Mouse (Mus musculus) brown adipose tissue, adult 24 weeks (tissue): Measurements from ENCODE around the gene Ndel1. TPM values are rescaled to one million over a fixed set of nuclear protein-coding genes. Genes with fewer than 3 reads are reported as not detected.
"Not testable (repeated sequence)": the region's sequence is repeated elsewhere in the genome, so short reads cannot be mapped to it uniquely, and the experiment has no call there.

Source experiments
- H3K27ac ChIP-seq: fragments of 200-500 bp; replicated peaks from 2 replicates; pipeline ENCODE4 v1.5.1; 2012; ENCODE audit warnings: low read depth, mild to moderate bottlenecking, low read length
- H3K4me1 ChIP-seq: fragments of 200-500 bp; 2 replicates; pipeline ENCODE4 v1.6.1; 2012; ENCODE audit warnings: low read length, mixed read lengths; ENCODE audit not compliant: control insufficient read depth, insufficient read depth, insufficient read length
- H3K4me3 ChIP-seq: fragments of 200-500 bp; 2 replicates; pipeline ENCODE4 v1.5.1; 2012; ENCODE audit warnings: low read depth, mild to moderate bottlenecking, low read length, moderate library complexity; ENCODE audit not compliant: insufficient read depth
- polyA plus RNA-seq: library from polyadenylated mRNA; stranded (reverse); fragments of >200 nt; gene quantifications from 2 replicates; pipeline ENCODE4 v1.2.4, GENCODE M21; 2012; ENCODE audit not compliant: missing spikeins, insufficient read depth, insufficient read length

The Ndel1 gene
- polyA plus RNA-seq, 1 experiment, result 48.4 TPM

GRCm38 (mm10) chr11:68839606-68840005 is 32.1 kb downstream of the Ndel1 start:
- Histone ChIP-seq H3K4me3 (no peak overlapping the region), H3K27ac (no peak overlapping the region), H3K4me1 (no peaks in the 10 kb centered on the region)

GRCm38 (mm10) chr11:68835034-68835433 is 36.6 kb downstream of the Ndel1 start:
- H3K4me1 ChIP-seq, result no peaks in the 10 kb centered on the region
- no peak overlapping the region for H3K4me3 ChIP-seq
- H3K27ac ChIP-seq, result no peak overlapping the region

- Histone ChIP-seq H3K4me3 (no peak overlapping the region), H3K4me1 (no peaks in the 10 kb centered on the region), H3K27ac (no peak overlapping the region; the same call in 1 of the 2 replicates)
Observed at GRCm38 (mm10) chr11:68833593-68833992, 38.1 kb downstream of the Ndel1 start.

GRCm38 (mm10) chr11:68832793-68833192 is 38.9 kb downstream of the Ndel1 start:
- H3K4me1 ChIP-seq, result no peaks in the 10 kb centered on the region

GRCm38 (mm10) chr11:68831580-68831979 is 40.1 kb downstream of the Ndel1 start:
- H3K27ac ChIP-seq, H3K4me3 ChIP-seq, H3K4me1 ChIP-seq: not testable (repeated sequence)

More at GRCm38 (mm10) chr11:68832793-68833192, 38.9 kb downstream of the Ndel1 start:
- Histone ChIP-seq H3K4me3 (no peak overlapping the region), H3K27ac (no peak overlapping the region)

GRCm38 (mm10) chr11:68826735-68827134 is 44.9 kb downstream of the Ndel1 start:
- H3K4me1 ChIP-seq, result peaks cover 8% of the 10 kb centered on the region; the same call in 1 of the 2 replicates
- no peak overlapping the region for H3K27ac ChIP-seq
- no peak overlapping the region for H3K4me3 ChIP-seq

GRCm38 (mm10) chr11:68822326-68822725 is 49.3 kb downstream of the Ndel1 start:
- no peak overlapping the region for H3K27ac ChIP-seq
- H3K4me1 ChIP-seq, result peaks cover 7% of the 10 kb centered on the region; the same call in 1 of the 2 replicates
- no peak overlapping the region for H3K4me3 ChIP-seq

GRCm38 (mm10) chr11:68819226-68819805 is 52.3 kb downstream of the Ndel1 start:
- Histone ChIP-seq H3K4me3 (no peak overlapping the region), H3K27ac (no peak overlapping the region), H3K4me1 (no peaks in the 10 kb centered on the region)

GRCm38 (mm10) chr11:68818416-68818815 is 53.2 kb downstream of the Ndel1 start:
- H3K4me3 ChIP-seq, result no peak overlapping the region
- H3K27ac ChIP-seq, result no peak overlapping the region
- H3K4me1 ChIP-seq, result no peaks in the 10 kb centered on the region

- Histone ChIP-seq H3K27ac (no peak overlapping the region), H3K4me1 (no peaks in the 10 kb centered on the region), H3K4me3 (no peak overlapping the region)
Observed at GRCm38 (mm10) chr11:68811881-68812577, 59.6 kb downstream of the Ndel1 start.

- Histone ChIP-seq H3K4me3 (no peak overlapping the region), H3K4me1 (no peaks in the 10 kb centered on the region), H3K27ac (no peak overlapping the region)
Observed at GRCm38 (mm10) chr11:68807787-68808186, 63.9 kb downstream of the Ndel1 start.

GRCm38 (mm10) chr11:68805148-68805547 is 66.5 kb downstream of the Ndel1 start:
- Histone ChIP-seq H3K27ac (no peak overlapping the region), H3K4me3 (no peak overlapping the region), H3K4me1 (no peaks in the 10 kb centered on the region)

GRCm38 (mm10) chr11:68798258-68798657 is 73.4 kb downstream of the Ndel1 start:
- H3K27ac ChIP-seq, result no peak overlapping the region
- H3K4me3 ChIP-seq, result no peak overlapping the region
- H3K4me1 ChIP-seq, result no peaks in the 10 kb centered on the region

- Histone ChIP-seq H3K4me1 (no peaks in the 10 kb centered on the region), H3K27ac (no peak overlapping the region), H3K4me3 (no peak overlapping the region)
Observed at GRCm38 (mm10) chr11:68791794-68792193, 79.9 kb downstream of the Ndel1 start.

- Histone ChIP-seq H3K4me3 (no peak overlapping the region), H3K27ac (no peak overlapping the region), H3K4me1 (no peaks in the 10 kb centered on the region)
Observed at GRCm38 (mm10) chr11:68790720-68791119, 80.9 kb downstream of the Ndel1 start.

GRCm38 (mm10) chr11:68787222-68787621 is 84.4 kb downstream of the Ndel1 start:
- Histone ChIP-seq H3K4me1 (no peaks in the 10 kb centered on the region), H3K4me3 (no peak overlapping the region), H3K27ac (no peak overlapping the region)
